Mouse (Mus musculus): ENCODE data around the gene Gnai2.

Gene Gnai2

DNA sequence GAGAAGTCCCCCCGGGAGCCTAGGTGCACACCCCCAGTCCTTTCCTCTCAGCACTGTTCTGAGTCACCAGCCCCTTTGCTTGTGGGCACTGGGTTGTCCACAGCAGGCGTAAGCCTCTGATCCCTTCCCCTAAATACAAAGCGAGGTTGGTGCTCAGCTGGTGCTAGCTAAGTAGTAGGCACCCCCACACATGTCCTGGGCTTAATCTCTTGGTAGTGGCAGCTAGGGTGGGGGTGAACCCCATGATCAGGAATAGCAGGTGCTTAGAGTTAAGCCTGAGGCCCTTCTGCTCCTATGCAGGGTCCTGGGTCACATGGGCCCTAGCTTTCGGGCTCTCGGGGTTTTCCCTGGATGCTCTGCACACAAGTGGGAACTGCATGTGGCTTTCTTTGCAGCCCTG, 22.0 kb upstream of the Gnai2 start:
- no peak for DNase-seq

DNA sequence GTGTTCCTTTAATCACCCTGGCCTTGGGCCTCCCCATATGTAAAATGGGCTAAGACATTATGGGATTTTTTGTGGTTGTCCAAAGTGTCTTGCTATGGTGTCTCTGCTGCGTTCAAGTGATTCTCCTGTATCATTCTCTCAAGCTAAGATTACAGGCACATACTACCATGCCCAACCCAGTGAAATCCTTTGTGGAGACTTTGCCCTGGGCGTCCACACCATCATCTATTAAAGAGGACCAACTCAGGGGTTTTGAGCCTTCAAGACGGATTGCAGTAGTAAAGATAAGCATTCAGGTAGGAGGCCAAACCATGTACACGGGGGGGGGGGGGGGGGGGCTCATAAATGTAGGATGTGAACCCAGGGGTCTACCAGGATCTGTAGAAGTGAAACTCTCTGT, 19.4 kb upstream of the Gnai2 start:
- DNase-seq = no peak

DNA sequence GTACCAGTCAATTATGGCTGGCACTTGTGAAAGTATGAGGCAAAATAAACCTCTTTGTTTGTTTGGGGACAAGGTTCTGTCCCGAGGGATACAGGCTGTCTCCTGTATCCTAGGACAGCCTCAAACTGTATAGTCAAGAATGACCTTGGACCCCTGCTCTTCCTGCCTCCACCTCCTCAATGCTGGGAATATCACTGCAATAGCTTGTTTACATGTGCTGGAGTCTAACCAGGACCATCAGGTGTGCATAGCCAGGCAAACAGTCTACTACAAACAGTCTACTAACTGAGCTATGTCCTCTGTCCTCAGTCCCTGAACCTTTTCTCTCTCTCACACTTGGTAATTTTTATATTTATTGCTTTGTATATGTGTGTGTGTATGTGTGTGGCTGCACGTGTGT, 18.3 kb upstream of the Gnai2 start:
- no peak for DNase-seq

GRCm38 (mm10) chr9:107650708-107651481, 15.7 kb upstream of the Gnai2 start:
- no peak for DNase-seq

DNA sequence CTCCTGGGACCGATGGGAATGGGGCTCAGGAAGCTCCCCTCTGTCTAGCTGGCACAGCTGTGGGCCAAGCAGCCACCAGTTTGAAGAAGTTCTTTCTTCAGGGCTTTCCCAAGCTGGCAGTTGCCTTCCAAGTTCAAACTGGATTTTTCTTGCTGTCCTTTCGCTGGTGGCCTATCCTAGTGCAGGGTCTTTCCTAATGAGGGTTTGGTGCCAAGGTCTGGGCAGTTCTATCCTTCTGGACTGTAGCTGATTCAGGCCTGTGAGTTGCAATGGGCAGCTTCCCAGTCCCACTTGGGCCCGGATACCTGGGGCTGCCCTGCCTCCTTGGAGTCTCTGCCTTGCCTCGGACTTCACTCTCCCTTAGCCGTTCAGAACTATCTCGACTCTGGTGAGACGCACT, 15.1 kb upstream of the Gnai2 start:
- no peak for DNase-seq

DNA sequence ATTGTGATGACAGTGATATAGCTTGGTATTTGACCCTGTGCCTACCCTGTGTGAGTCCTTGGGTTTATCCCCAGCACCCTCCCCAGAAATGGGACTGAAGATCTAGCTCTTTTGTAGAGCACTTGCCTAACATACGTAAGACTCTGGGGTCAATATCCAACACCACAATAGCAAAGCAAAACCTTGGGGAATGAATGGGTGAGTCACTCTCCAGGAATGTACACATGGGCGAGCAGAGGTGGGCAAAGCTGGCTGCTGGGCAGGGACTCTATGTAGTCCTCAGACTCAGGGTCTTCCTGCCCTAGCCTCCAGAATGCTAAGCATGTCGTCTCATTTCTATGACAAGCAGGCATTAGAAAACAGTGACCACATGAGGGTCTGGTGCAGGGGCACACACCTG, 13.6 kb upstream of the Gnai2 start:
- DNase-seq = no peak

- DNase-seq = no peak
Measured at GRCm38 (mm10) chr9:107646975-107647374, 11.8 kb upstream of the Gnai2 start.

DNA sequence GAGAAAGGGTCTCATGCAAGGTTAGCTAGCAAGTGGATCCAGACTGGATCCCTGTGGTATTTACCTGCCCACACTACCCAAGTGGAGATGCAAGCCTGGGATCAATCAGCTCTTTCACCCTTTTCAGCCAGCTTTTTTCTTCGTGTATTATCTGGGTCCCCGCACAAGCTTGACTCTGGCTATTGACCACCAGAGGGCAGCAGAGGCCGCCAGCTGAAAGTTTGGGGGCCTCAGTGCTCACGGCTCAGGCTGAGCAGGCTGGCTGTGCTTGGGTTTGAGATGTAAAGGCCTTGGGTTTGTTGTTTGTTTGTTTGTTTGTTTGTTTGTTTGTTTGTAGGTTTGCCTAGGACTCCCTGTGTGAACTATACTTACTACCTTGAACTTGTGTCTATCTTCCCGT, 10.4 kb upstream of the Gnai2 start:
- peak; percentile 89 for DNase-seq

DNA sequence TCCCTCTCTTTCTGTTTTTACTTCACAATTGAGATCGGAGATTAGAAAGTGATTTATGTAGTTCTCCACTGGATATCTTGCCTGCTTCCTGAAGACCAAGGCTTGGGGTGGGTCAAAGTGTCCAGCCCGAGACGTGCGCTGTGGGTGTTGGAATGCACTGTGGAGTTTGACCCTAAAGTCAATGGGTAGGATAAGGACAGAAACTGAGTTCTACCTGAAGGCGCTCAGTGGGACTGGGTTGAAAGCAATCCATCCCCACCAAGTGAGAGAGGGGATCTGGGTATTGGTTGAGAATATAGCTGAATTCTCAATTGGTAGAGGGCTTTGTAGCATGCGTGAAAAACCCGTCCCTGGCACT, 10.0 kb upstream of the Gnai2 start:
- DNase-seq = no peak

DNA sequence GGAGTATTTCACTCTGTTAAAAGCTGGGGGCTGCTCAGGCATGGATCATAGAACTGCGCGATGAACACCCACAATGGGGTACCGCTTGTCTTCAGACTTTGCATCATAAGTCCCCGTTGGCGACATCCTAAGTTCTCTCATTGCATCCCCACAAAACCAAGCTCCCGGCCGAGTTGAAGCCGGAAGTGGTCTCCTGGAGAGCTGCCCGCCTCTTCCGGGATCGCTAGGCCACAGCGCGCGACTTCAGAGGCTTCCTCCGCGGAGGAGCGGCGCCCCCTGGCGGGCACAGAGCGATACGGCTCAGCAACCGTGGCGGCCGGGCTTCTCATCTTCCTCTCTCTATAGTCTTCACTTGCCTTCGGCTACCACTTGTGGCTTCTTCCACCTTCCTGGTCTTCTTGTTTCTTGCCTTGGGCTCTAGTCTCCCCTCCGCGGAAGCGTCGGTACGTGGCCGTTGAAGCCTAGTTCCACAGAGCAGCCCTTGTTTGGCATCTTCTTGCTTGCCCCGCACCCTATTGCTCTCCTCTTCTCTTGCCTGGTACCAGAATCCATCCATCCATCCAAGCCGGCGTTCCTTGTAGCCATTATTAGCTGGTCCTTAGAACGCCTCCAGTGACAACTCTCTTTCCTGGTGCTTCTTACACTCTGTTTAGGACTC, 9.5 kb upstream of the Gnai2 start:
- peak; percentile 97 for DNase-seq

GRCm38 (mm10) chr9:107643544-107644214, 8.5 kb upstream of the Gnai2 start:
- no peak for DNase-seq

GRCm38 (mm10) chr9:107641666-107642065, 6.5 kb upstream of the Gnai2 start:
- DNase-seq = no peak

- no peak for DNase-seq
Measured at GRCm38 (mm10) chr9:107640257-107640772, 5.1 kb upstream of the Gnai2 start.

GRCm38 (mm10) chr9:107637070-107637469, 1.9 kb upstream of the Gnai2 start:
- peak; percentile 89 for DNase-seq

- no peak for DNase-seq
Measured at GRCm38 (mm10) chr9:107634406-107635278, 525 bp downstream of the Gnai2 start.

- DNase-seq = peak; percentile 28
Measured at GRCm38 (mm10) chr9:107633661-107634405, 1.3 kb downstream of the Gnai2 start.

DNA sequence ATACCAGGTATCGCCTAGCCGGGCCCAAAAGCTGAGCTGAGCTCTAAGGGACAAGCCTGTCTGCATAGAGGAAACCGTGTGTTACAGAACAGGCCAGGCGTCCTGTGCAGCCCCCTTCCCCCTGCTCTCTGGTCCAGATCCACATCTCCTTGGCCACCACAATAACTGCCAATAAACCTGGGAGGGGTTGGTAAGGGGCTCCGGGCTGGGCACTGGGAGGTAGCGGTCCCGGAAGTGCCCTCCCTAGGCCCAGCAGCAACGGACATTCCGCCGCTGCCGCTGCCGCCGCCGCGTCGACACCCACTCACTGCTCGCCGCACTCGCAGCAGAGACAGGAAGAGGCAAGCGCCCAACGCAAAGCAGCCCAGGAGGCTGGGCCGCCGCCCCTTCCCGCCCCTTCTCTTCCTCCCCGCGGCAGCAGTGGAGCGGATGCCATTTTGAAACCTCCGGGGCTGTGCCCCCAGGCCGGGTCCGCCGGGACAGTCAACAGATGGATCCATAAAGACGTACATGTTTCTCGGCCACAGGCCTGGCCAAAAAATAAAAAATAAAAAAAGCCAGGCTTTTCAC, 2.0 kb downstream of the Gnai2 start:
- peak; percentile 87 for DNase-seq

DNA sequence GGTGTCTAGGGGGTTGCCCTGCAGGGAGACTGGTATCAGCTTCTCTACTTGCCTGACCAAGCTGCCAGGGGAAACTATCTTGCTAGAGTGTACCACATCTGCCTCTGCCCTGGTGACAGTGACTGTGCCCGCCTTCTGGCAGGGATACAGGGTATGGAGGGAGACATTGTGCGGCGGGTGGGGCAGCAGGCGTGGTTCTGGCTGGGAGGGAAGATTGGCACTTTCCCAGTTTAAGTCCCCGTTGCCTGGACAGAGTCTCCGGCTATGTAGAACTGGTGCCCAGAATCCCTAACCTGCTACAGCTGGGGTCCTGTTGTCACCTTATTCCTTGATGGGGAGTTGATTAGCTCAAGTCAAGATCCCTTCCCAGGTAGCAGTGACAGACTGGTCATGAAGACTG, 2.7 kb downstream of the Gnai2 start:
- no peak for DNase-seq

GRCm38 (mm10) chr9:107631861-107632260, 3.3 kb downstream of the Gnai2 start:
- no peak for DNase-seq

DNA sequence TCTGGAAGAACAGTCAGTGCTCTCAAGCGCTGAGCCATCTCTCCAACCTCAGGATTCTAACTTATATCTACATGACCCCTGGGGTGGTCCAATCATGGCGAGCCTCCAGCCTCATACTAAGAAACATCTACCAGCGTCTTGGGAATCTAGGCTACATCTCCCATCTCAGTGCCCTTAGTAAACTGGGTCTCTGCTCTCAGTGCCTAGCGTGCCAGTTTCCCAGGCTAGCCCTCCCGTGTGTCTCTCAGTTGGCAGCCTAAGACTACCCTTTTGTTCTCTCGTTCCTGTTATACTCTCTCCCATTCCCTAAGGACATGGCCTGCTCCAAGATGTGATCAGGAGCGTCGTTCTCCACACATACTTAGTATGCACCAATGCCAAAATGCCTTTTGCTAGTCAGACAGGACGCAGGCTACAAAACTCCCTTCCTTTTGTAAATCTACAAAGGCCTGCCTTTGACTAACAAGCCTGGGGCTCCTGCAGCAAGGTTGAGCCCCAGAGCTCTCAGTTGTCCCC, 3.8 kb downstream of the Gnai2 start:
- DNase-seq = no peak

GRCm38 (mm10) chr9:107630576-107630975, 4.6 kb downstream of the Gnai2 start:
- DNase-seq = peak; percentile 91

All from embryo, embryonic 11 days (tissue).